Mouse (Mus musculus): ENCODE results near the gene Gan.

GRCm38 (mm10) chr8:117261702-117262101 lies 103.8 kb downstream of the Gan start:
- TF ChIP-seq CTCF (IDR thresholded peaks at IDR 0.05; ENCODE audit: control insufficient read depth, insufficient read depth, insufficient replicate concordance, low read depth, low read length) (no peak), POLR2A (IDR thresholded peaks at IDR 0.05; ENCODE audit: control insufficient read depth, low read depth, low read length) (no peak)
